Mouse (Mus musculus) right cerebral cortex, postnatal 10 days (tissue): Measurements from ENCODE around the gene Pip4p1.

Experiments used
- DNase-seq, 2 experiments: peaks; one replicate each; pipeline ENCODE4 v3.0.0; 2021; ENCODE audit warnings: low spot score in 2 of 2

Gene Pip4p1

DNA sequence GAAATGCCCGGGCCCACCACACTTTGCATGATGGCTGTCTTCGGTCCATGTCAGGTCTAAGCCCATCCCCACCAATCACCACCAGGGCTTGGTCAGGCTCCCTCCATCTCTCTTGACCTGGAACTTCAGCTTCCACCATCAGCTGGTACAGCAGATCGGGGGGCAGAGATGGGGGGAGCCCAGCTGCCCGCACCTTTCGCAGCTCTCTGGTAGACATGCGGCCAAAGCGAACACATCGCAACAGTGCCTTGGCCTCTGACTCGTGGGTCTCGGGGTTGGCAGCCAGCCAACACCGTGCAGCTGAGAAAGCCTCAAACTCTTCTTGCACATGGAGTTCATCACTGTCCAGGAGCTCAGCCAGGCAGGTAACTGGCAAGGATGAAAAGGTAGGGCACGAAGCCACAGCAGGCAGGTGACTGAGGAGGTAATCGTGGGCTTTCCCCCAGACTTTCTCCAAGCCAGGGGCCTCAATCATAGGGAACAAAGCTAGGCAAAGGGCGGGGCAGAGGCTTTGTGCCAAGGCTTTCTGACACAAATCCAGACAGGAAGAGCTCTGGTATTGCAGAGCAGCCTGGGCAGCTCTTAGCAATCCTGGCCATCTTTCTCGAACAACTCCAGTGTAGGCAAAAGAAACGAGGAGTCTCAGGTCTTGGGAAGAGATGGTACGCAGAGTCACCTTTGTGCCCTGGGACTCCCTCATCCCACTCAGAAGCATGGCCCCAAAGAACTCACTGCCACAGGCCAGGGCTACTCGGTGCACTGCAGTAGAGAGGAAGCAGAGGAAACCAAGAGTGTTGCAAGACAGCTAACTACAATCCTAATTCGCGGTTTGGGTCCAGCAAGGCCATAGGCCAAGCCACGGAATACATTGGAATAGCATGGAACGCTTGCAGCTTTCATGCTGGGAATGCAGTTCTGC is 37.9 kb downstream of the Pip4p1 start:
- no peak for DNase-seq

DNA sequence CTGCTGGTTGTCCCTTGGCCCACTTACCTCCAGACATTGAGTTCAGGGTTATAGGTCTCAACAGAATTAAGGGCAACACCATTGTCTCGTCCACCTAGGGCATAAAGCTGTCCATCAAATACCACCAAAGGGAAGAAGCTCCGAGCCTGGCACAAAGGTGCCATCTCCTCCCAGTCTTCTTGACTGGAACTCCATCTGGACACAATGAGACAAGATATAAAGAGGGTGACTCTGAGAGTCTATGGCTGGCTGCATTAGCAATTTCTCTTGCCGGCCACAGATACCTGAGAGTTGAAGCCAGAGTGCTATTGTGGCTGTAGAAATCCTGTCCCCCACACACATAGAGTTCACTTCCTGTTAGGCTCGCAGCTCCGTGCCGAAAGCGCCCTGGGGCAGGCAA is 38.6 kb downstream of the Pip4p1 start:
- DNase-seq: no peak

DNA sequence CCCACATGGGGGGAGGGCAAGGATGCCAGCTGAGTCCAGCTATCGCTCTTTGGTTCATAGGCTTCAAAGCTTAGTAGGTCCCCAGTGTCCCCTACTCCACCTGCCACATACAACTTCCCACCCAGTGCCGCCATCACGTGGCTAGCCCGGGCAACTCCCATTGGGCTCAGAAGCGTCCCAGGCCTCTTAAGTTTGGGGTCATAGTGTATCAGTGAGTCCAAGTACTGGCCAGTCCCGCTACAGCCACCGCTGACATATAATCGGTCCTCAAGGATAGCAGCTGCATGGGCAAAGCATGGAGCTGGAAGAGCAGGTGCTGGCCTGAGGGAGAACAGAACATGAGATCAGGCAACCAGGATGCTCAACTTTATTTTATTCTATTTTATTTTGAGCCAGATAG is 39.0 kb downstream of the Pip4p1 start:
- DNase-seq: no peak

DNA sequence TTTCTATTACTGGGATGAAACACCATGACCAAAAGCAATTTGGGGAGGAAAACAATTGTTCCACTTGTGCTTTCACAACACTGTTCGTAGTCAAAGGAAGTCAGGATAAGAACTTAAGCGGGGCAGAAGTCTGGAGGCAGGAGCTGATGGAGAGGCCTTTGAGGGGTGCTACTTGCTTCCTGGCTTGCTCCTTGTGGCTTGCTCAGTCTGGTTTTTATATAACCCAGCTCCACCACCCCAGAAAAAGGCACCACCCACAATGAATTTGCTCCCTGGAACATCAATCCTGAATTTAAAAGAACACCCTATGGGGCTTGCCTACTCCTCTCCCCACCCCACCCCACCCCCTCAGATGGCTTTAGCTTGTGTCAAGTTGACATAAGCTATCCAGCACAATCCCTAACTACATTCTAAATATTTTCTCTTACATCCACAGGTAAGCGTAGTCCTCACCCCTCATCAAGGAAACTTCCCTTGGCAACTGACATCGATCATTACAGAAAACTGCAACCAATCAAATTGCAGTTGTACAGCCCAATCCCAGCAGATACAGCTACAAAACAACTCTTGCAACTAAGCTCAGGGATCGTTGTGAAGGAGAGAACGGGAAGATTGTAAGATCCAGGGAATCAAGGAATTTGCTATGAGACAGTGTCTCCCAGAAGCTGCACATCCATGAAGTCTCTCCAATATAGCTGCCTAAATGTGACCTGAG is 54.3 kb downstream of the Pip4p1 start:
- DNase-seq: no peak
